17 mouse cellular contexts compared by ENCODE assay signal in the genomic region with DNA sequence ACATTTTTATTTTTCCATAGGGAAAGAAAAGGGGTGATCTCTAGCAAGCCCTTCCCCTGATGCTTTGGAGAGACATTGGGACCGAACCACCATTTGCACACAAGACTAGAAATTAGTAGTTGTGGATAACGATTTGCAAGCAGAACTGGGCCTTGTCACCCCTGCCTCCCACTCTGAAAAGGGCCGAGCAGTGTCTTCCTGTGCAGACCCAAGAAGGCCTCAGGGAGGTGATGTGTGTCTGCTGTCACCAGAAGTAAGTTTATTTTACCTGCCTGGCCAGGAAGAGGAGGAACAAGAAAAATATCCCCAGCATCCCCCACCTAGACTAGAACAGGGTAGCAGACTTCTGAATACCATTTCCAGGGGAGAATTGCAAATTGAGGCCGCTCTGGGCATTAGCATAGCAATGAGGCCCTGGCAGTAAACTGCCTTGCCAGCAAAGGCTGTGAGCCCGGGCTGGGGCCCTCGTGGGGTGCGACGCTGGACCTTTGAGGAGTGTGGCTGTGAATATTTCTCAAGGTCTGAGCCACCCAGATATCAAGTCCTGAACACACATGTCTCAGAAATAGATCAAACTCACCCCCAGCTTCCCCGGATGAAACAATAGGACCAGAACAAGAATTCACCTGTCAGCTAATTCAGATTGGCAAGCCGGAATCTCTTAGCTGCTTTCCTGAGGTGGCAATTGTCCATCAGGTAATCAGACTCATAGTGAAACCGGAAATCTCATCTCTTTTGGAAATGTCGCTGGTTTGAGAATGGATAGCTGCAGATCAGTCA.
DNase-seq lines count a peak whose midpoint lies in the region; ATAC-seq and TF ChIP-seq lines count a peak whose summit lies in the region.
"Had no signal": no experiment of that assay in that cellular context is flagged by ENCODE, and none has a peak within 500 bp of the region (broad histone marks: within the 10 kb centered on the region; RNA-seq: fewer than 3 reads in every experiment).

No protein-coding gene starts in this region.

- no peaks in the 10 kb centered on the region for H3K9me3 ChIP-seq in forebrain, embryonic 12.5 days
- no peaks in the 10 kb centered on the region for H3K9me3 ChIP-seq in hindbrain, embryonic 15.5 days
- no peaks in the 10 kb centered on the region for H3K9me3 ChIP-seq in neural tube, embryonic 13.5 days
- H3K9me3 ChIP-seq: lung, embryonic 15.5 days had no signal

- H3K4me2 ChIP-seq in forebrain, embryonic 12.5 days: 0 out of 2 replicates have a peak overlapping the region, but pooled peaks have one; percentile 6
- no peak overlapping the region for H3K4me2 ChIP-seq in hindbrain, embryonic 15.5 days
- peak overlapping the region; percentile 60 for H3K4me2 ChIP-seq in neural tube, embryonic 13.5 days

- TF ChIP-seq CTCF in layer of hippocampus, adult 2 months (conservative IDR thresholded peaks at IDR 0.05): no peak

- WGBS in forebrain, embryonic 12.5 days: 12% methylated on average over 12 of the region's 12 CpGs
- 24% methylated on average over 12 of the region's 12 CpGs for WGBS in hindbrain, embryonic 15.5 days
- WGBS in neural tube, embryonic 13.5 days: 10% methylated on average over 12 of the region's 12 CpGs

- no peaks in the 10 kb centered on the region for H3K36me3 ChIP-seq in forebrain, embryonic 12.5 days (replicated peaks)
- no peaks in the 10 kb centered on the region for H3K36me3 ChIP-seq in hindbrain, embryonic 15.5 days
- no peaks in the 10 kb centered on the region for H3K36me3 ChIP-seq in neural tube, embryonic 13.5 days
- H3K36me3 ChIP-seq: lung, embryonic 15.5 days had no signal

- H3K27me3 ChIP-seq in forebrain, embryonic 12.5 days: peaks cover 53% of the 10 kb centered on the region
- H3K27me3 ChIP-seq in hindbrain, embryonic 15.5 days: peaks cover 13% of the 10 kb centered on the region
- peaks cover 40% of the 10 kb centered on the region for H3K27me3 ChIP-seq in neural tube, embryonic 13.5 days

- peaks cover 62% of the 10 kb centered on the region for H3K4me1 ChIP-seq in forebrain, embryonic 12.5 days
- peaks cover 44% of the 10 kb centered on the region for H3K4me1 ChIP-seq in hindbrain, embryonic 15.5 days (replicated peaks)
- peaks cover 52% of the 10 kb centered on the region for H3K4me1 ChIP-seq in neural tube, embryonic 13.5 days (replicated peaks)

- peak overlapping the region; percentile 95 for H3K27ac ChIP-seq in layer of hippocampus, adult 2 months
- peak overlapping the region; percentile 72 for H3K27ac ChIP-seq in forebrain, embryonic 12.5 days
- peak overlapping the region; percentile 42; the same call in 1 of the 2 replicates for H3K27ac ChIP-seq in hindbrain, embryonic 15.5 days (replicated peaks)
- H3K27ac ChIP-seq in neural tube, embryonic 13.5 days (replicated peaks): peak overlapping the region; percentile 63
- H3K27ac ChIP-seq: heart, adult 2 months; lung, embryonic 15.5 days; stomach, postnatal 0 days had no signal

- ATAC-seq in forebrain, embryonic 12.5 days (ENCODE audit: low FRiP score): 0 out of 2 replicates have a peak, but pooled peaks have one; percentile 31
- peak; percentile 34; the same call in 1 of the 2 replicates for ATAC-seq in hindbrain, embryonic 15.5 days (ENCODE audit: low FRiP score, low read depth)
- ATAC-seq in neural tube, embryonic 13.5 days (ENCODE audit: low read depth): peak; percentile 44; the same call in 1 of the 2 replicates
- ATAC-seq: activated CD4-positive, CD25-positive, alpha-beta regulatory T cell, adult 4 months had no signal

- DNase-seq in layer of hippocampus, adult 2 months (ENCODE audit: low spot score in 2 of 2): no peak
- no peak for DNase-seq in layer of hippocampus, postnatal 25 days (ENCODE audit: extremely low spot score in 1 of 2, low spot score in 1 of 2)
- DNase-seq in cerebellum, adult 18-20 months: no peak
- DNase-seq in adrenal gland, postnatal 4 days (ENCODE audit: low spot score in 2 of 2): no peak
- DNase-seq: adrenal gland, postnatal 36 days; cerebellum, adult 11-12 months; heart, adult 2 months; kidney, adult 18-20 months; kidney, postnatal 36 days; right cerebral cortex, adult 18-20 months; thymus, postnatal 36 days had no signal

- H3K9ac ChIP-seq in forebrain, embryonic 12.5 days: no peak overlapping the region
- H3K9ac ChIP-seq in hindbrain, embryonic 15.5 days: 0 out of 2 replicates have a peak overlapping the region, but pooled peaks have one; percentile 14
- H3K9ac ChIP-seq in neural tube, embryonic 13.5 days: 0 out of 2 replicates have a peak overlapping the region, but pooled peaks have one; percentile 17
- H3K9ac ChIP-seq: lung, embryonic 15.5 days had no signal

- no peak overlapping the region for H3K4me3 ChIP-seq in layer of hippocampus, adult 2 months
- H3K4me3 ChIP-seq in forebrain, embryonic 12.5 days (replicated peaks): no peak overlapping the region
- H3K4me3 ChIP-seq in hindbrain, embryonic 15.5 days: no peak overlapping the region
- H3K4me3 ChIP-seq in neural tube, embryonic 13.5 days: no peak overlapping the region
- H3K4me3 ChIP-seq: heart, adult 2 months had no signal

Comparison
In these comparisons a context has a peak if more than half of its experiments do, and no peak if none do; other contexts are left out.
1. H3K27ac ChIP-seq: peak in every context shown above with its lines; median percentile 95 in layer of hippocampus, adult 2 months; 72 in forebrain, embryonic 12.5 days; 63 in neural tube, embryonic 13.5 days; 42 in hindbrain, embryonic 15.5 days.